Mouse (Mus musculus) activated CD4-positive, CD25-positive, alpha-beta regulatory T cell (primary cell): Measurements from ENCODE around the gene Pdf. TPM values are rescaled to one million over a fixed set of nuclear protein-coding genes. Genes with fewer than 3 reads are reported as not detected.

Source experiments
- polyA plus RNA-seq, 2 experiments: library from polyadenylated mRNA; unstranded; fragments of 100-300 nt; shearing (Covaris generic); gene quantifications; one replicate each; pipeline ENCODE4 v1.2.1; 2017

The Pdf gene
- polyA plus RNA-seq = 10 to 100 TPM; 10.6 to 19.1 TPM

DNA sequence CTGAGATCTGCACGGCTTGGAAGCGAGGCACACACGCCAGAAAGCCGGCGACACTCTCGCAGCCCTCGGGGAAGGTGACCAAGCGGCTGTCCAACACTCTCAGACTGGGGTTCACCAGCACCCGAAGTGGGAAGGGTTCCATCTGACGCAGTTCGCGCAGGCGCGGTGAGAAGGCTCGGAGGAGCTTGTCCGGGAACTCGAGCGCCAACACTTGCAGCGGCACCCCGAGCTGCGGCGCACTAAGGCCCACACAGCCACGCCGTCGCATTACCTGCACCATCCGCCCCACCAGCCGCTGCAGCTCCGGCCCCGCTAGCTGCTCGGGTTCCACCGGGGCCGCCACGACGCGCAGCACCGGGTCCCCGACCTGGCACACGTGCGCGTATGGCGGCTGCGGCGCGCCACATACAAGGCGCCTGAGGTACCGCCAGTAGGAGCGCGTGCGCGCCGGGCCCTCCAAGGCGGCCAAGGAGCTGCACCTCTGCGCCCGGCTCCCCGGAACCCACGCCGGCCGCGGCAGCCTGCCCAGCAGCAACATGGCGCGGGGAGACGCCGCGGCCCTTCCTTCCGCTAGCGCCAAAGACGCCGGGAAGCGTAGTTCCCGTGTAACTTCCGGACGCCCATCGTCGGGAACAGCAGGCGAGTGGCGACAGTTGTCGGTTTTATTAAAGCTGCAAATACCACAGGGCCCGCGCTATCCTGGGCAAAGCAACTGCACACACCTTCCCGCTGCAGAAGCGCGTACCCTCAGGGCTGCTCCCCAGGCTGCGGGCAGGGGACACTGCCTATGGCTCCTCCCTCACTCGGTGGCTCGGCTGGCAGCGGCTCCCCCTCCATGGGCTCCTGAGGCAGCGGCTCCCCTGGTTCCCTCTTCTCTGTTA, at the start of gene Pdf:
Gene Pdf (minus strand): TSS at position 554 of the 881 bp plus-strand sequence.

GRCm38 (mm10) chr8:107096366-107097036, 48.1 kb upstream of the Pdf start, which contains the start of gene Terf2:
TSS of gene Terf2 (minus strand) at chr8:107096547.

GRCm38 (mm10) chr8:107065511-107066496, 17.4 kb upstream of the Pdf start, which contains the start of gene Tmed6:
TSS of gene Tmed6 (minus strand) at chr8:107065644.

DNA sequence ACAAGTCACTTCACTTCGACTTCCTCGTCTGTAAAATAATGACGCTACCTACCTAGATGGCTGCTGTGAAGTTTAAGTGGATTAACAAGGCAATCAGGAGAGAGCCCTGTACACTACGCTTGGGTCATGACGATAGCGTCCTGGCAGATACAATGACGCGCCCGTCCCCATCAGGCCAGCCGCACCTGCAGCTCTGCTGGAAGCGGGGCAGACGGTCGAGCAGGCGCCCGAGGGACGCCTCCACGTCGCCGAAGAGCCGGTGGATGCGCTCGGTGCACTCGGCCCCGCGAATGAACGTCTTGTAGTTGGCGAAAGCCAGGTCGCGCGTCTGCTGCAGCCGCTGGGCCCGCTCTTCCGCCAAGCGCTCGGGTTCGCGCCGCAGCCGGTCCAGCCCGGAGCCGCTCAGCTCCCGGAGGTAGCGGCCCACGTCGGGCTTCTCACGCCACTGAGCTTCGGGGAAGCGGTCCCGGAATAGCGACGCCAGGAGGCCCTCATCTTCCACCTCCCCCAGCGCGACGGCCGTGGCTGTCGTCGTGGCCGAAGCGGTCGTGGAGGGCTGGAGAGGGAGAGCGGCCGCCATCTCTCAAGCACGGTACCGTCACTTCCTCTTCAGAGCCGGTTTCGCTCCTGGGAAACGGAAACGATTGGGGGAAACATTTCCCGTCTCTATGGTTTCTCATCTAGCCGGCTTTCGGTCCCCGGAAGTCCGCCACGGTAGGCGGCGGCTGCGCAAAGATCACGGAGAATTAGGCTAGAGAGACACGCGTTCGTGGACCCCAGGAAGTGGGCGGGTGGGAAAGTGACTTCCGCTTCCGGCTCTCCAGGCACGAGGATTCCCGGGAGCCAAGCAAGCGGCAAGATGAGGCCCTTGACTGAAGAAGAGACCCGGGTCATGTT, 7.9 kb upstream of the Pdf start, which contains the start of the genes Cog8 and Nip7:
Gene Cog8 (minus strand): TSS at position 614 of the 897 bp plus-strand sequence.
Gene Nip7 (plus strand): TSS at position 802 of the 897 bp plus-strand sequence.

DNA sequence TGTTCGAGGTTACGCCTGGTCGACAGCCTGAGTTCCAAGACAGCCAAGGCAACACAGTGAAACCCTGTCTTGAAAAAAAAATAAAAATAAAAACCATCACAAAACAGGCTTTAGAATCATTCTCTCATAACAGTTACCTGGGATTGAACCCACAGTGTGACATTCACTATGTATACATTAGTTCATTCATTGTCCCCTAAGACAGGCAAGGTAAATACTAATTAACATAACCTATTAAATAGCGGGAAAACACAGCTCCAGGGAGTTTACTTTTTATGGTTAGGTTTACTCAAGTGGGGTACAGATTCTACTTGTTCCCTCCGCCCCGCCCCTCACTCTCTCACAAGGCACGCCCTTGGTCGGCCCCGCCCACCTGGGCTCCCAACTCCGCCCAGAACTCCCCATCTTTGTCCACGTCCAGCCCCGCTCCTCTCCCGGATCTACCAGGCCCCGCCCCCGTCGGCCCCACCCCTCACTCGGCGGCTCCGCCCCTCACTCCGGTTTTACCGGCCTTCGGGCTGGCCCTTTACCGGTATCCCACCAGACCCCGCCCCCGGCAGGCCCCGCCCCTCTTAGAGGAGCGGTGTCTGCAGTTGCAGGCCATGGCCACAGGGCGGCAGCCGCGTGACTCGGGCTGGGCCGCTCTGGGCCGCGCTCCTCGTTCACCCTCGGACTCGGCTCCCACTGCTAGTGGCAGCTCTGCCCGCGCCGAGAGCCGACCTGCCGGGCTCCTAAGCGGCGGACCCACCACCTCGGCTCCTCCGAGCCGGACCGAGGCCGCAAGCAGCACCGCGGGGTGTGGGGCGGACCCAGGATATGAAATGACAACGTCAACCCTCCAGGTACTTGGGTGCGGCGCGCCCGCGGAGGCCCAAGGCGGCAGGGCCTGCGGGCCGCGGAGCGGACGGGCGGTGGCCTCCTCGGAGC, 17.5 kb downstream of the Pdf start, which contains the start of gene Vps4a:
Gene Vps4a (plus strand): TSS at position 573 of the 927 bp plus-strand sequence.

Other genes with a start within 250 kb of the Pdf start
- gene Has3, start 178.4 kb downstream of the Pdf start, polyA plus RNA-seq = under 1 TPM; 0.06 to 0.14 TPM
- gene Utp4, start 155.0 kb downstream of the Pdf start, polyA plus RNA-seq = 10 to 100 TPM; 45.3 to 61.1 TPM
- gene Sntb2, start 112.9 kb downstream of the Pdf start, polyA plus RNA-seq = 10 to 100 TPM; 17.6 to 20.3 TPM
- 10 to 100 TPM; 58.1 to 66.9 TPM for gene Vps4a, start 17.4 kb downstream of the Pdf start, polyA plus RNA-seq
- gene Cog8, start 8.1 kb upstream of the Pdf start, polyA plus RNA-seq = 10 to 100 TPM; 58.9 to 67.4 TPM
- 100 to 1,000 TPM in 1 of 2 experiments, 10 to 100 TPM in 1; 68.2 to 104 TPM for gene Nip7, start 8.3 kb upstream of the Pdf start, polyA plus RNA-seq
- gene Tmed6, start 17.0 kb upstream of the Pdf start, polyA plus RNA-seq = under 1 TPM in 1 of 2 experiments, not detected in 1; 0.27 TPM
- 10 to 100 TPM; 24.9 to 25.0 TPM for gene Terf2, start 47.9 kb upstream of the Pdf start, polyA plus RNA-seq
- 10 to 100 TPM; 39.1 to 65.9 TPM for gene Cyb5b, start 102.0 kb upstream of the Pdf start, polyA plus RNA-seq
- gene Nfat5, start 244.9 kb upstream of the Pdf start, polyA plus RNA-seq = 10 to 100 TPM in 1 of 2 experiments, 1 to 10 TPM in 1; 9.6 to 21.4 TPM